Mouse (Mus musculus) skeletal muscle tissue, adult 2 months (tissue): ENCODE data around the gene Prss36.
"Not testable (repeated sequence)": the region's sequence is repeated elsewhere in the genome, so short reads cannot be mapped to it uniquely, and the experiment has no call there.

Experiments used
- DNase-seq: peaks from one replicate; pipeline ENCODE4 v3.0.0-alpha.2; 2012; ENCODE audit warnings: low read depth, low spot score

Gene Prss36

DNA sequence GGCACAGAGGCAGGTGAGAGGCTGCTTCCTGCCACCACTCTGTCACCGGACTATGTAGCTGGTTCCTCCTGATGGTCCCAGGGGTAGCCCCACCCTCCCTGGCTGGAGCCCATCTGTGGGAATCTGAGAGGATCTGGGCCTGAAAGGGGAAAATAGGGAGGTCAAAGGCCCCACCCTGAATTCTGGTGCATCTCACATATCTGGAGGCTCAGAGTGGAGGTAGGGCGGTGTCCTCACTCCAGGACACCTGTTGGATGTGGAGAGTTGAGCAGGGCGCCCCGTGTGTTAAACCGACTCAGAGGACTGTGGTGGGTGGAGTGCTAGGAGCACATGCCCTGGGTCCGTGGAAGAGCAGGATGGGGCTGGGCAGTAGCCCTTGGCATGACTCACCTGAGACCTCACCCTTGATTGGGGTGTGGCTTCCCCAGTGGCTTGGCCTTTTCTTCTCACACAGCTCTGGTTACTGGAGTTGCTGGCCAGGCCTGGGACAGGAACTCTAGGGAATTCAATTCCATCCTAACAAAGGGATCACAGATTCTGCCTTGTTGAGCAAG is at the start of gene Prss36:
Gene Prss36, minus strand, starts transcription at position 256 of the 554 bp plus-strand sequence.
- no peak for DNase-seq

DNA sequence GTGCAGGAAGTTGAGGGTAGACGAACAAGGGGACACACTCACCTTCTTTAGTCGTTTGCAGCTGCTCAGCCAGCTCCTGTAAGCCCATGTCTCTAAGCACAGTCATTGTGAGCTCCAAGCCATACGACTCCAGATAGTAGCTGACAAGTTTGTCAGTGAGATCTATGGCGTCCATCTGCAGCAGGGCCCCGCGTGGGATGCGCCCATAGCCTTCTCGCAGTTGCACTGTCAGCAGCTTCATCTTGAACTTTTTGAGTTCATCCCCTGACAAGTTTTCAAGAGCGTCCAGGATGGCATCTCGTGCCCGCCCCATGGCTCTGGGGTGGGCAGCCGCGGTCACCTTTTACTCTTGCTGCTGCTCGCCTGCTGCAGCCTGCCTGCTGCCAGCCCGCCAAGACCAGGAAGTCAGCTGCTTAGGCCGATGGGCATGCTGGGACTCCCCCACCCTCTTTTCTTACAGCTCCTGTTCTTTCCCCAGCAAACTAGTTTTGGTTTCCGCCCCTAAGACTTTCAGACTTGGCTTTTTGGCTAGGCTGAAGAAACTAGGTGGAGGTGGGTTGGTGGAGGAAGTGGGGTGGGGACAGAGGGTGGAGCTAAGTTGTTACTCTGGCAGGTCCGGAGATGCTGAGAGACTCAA is 46.9 kb upstream of the Prss36 start, which contains the start of gene Pycard:
Gene Pycard, minus strand, starts transcription at position 527 of the 637 bp plus-strand sequence.
- peak; percentile 21 for DNase-seq

DNA sequence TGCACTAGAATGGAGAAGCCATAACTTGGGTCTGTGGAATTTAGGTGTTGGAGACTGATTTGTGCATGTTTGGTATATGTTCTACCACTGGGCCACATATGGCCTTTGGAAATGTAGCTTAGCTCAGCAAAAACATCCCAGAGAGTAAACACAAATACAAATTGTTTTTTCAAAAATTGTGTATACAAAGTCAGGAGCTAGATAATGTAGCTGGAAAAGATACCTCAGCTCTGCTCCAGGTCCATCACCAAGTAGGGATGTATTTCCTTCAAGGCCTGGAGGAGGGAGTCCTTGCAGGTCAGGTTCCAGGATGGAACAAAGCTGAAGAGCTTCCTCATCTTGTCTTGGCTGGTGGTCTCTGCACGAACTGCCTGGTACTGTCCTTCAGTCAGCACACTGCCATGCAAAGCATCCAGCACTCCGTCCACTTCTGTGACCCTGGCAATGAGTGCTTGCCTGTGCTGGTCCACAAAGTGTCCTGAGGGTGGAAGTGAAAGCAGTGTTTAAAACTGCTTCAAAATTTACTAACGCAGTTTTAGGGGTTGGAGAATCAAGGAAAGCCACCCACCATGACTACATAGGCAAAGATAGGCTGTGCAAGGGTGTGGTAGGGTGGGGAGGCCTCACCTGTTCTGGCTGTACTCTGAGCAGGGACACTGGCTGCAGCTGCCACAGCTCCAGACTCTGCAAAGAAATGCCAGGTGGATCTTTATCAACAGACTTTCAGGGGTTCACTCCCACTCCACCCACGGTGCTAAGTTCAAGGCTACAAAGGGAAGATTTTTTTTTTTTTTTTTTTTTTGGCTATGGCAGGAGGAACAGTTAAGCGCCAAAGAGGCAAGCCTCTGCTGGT is 46.2 kb upstream of the Prss36 start:
- DNase-seq, result no peak

DNA sequence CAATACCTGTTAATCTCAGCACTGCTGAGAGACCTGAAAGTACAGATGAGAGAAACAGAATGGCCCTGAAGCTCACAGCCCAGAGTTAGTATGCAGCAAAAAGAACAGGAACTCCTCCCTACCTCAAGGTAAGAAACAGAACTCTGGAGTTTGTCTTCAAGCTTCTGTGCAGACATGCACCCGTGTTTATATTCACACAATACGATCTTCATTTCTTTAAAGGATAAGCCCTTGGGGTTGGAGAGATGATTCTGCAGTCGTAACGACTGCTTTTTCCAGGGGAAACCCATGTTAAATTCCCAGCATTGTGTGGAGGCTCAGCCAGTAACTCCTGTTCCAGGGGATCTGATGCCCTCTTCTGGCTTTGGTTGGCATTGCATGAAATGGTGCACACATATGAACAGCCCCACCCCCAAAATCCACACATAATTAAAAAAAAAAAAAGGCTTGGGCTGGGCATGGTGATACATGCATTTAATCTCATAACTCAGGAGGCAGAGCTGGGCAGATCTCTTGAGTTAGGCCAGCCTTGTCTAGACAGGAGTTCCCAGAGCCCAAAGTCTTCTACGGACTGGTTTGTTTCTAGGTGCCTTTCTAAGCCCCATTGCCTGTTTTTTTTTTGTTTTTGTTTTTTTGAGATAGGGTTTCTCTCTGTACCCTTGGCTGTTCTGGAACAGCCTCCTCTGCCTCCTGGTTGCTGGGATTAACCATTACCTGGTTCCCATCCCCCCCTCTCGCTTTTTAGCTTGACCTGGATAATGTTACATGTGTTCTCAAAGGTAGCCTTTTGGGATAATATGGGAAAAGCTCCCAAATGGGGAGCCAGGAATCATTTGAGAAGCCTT is 45.3 kb upstream of the Prss36 start:
- peak; percentile 24 for DNase-seq

DNA sequence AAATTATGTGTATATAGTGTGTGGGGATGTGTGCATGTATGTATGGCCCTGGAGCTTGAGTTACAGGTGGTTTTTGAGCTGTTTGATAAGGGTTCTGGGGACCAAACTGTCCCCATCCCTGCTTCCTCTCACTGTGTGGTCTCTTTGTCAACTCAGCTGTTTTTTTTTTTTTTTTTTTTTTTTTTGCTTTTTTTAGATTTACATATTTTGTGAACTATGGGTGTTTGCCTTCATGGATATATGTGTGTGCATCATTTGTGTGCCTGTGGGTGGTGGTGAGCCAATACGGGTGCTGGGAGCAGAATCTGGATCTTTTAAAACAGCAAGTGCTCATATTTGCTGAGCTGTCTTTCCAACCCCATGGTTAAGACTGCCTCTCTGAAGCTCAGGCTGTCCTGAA is 42.4 kb upstream of the Prss36 start:
- no peak for DNase-seq

DNA sequence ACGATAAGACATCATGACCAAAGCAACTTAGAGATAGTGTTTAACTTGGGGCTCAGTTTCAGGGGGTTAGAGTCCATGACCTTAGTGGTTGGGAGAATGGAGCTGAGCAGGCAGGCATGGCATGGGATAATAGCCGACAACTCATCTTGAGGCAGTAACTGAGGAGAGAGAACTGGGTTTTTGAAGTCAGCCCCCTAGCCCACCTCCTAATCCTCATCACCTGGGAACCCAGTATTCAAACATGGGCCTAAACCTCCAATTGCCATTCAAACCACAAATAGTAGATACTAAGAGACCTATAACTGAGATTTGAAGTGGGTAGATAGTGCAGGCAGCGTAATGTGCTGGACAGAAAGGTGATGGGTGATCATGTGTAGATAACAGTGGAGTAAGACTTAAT is 34.1 kb upstream of the Prss36 start:
- no peak for DNase-seq

DNA sequence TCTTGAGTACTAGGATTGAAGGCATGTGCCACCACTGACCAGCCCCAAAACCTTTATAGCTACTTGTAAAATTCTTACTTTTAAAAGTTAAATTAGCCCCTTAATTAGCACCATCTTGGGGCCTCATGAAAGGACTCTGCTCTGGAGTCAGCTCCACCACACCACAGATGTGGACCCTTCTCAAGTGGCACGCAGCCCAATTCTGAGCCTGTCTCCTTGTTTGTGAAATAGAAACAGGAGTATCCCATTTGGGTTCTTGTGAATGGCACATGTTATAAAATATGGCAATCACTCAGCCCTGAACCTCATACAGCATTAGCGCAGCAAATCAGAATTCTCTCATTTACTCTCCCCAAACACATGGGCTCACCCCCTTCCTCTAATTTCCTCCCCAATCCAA is 32.3 kb upstream of the Prss36 start:
- DNase-seq, result no peak

DNA sequence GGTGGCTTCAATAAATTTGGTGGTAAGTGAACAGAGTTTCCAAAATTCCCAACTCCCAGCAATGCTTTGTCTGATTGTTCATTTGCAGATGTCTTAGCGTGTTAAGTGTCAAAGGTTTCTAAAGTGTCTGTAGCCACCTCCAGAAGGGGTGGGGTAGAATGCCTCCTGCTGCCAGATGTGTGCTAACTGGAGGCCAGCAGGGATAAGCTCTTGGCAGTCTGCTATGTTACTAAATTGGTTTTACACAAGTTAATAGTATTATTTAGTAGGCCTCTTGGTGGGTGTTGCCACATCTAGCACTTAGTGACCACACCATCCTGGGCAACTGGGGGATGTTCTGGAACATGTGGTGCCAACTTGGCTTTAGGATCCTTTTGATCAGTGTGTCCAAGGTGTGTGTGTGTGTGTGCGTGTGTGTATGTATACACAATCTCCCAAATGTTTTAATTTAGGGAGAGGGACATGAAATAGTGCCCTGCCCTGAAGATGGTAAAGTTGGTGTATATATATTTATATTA is 27.9 kb upstream of the Prss36 start:
- DNase-seq, result peak; percentile 21

DNA sequence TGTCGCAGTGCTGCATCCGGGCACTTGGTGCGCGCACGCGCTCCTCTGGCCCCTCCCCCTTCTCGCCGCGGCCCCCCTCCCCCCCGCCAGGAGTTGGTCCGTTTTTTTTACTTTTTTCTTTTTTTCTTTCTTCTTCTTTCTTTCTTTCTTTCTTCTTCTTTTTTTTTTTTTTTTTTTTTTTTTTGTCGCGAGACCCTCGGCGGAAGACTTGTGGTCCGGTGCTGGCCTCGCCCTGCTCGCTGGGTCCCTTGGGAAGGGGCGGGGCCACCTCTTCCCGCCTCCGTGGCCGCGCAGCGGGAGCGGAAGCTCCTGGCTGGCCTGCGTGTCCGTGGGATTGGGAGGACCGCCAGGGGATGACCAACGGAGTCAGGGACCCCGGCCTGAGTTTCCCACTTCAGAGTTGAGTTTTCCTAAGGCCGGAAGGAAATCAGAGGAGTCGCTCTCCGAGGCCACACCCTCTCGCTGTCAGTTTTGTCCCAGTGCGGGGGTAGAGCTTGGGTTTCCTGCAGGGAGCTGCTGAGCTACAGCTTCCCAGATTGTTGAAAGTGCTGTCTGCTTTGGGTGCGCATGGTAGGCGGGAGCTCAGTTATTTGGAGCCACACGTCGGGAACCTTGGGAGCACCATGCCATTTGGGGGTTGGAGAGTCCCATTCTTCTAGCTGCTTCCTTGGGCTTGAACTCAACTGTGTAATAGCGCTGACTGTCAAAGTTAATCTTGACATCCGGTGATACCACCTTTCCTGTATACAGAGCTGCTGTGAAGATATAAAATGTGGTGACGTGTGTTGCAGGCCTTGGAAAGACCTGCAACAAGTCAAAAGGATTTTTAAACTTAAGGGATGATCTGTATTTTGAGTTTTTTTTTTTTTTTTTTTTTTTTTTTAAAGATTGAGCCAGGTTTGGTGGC is 21.6 kb upstream of the Prss36 start:
- peak; percentile 74 for DNase-seq

DNA sequence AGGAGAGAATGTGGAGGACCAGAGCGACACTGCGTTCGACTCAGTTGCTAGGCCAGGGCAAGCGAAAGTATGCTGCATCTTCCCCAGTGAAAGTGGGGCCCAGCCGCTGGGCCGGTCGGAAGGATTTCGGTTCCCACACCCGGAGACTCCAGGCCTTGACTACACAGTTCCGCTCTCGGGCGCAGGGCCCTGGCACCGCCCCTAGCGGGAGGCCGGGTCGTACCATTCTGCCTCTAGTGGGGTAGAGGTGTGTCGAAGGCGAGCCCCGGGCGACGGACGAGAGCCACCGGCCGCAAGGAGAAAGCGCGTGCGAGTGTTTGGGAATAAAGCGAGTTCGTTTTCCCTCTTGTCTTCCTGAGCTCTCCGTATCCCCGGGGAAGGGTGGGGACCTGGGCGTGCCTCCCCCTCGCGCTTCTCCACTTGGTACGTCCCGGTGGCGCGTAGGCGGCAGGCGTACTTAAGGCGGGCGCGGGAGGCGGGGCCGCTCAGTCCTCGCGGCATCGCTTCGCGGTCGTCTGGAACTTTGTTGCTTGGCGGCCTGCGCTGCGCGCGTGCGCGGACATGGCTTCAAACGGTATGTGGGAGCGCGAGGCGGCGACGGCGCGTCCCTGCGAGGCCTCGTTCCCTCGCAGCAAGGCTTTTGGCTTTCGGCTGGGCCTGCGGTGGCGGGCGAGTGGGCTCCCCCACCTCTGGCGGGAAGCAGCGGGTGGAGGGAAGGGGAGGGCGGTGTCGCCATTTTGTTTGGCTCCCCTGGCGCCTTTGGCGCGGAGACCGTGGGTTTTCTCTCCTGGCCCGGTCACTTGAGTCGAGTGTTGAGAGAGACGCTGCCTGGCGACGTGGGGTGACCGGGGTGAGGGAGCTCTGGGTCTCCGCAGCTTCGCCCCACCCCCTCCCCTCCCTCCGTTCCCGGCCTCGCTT is 20.7 kb upstream of the Prss36 start, which contains the start of gene Fus:
Gene Fus, plus strand, starts transcription at position 454 of the 918 bp plus-strand sequence.
- DNase-seq, result peak; percentile 94

DNA sequence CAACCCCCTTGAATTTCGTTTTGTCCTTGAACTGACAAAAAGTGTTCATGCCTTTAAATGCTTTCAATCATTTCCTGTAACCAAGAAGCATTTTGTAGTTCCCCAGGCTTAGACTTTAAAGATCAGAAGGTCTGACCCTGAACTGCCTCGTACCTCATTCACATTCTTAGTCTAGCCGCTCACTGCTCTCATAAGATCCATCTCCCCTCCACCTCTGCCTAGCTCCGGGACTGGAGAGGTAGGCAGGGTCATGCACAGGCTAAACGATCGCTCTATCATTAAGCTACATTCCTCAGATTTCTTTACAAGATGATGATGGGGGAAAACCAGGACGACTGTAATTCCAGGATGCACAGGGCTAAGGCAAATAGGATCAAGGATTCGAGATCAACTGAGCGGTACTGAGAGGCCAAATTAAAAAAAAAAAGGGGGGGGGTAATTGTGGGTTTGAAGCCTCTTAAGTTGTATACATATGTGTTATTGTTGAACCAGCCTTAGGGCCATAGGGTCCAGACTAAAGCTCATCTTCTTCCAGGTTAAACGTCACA is 19.9 kb upstream of the Prss36 start:
- DNase-seq, result peak; percentile 11

DNA sequence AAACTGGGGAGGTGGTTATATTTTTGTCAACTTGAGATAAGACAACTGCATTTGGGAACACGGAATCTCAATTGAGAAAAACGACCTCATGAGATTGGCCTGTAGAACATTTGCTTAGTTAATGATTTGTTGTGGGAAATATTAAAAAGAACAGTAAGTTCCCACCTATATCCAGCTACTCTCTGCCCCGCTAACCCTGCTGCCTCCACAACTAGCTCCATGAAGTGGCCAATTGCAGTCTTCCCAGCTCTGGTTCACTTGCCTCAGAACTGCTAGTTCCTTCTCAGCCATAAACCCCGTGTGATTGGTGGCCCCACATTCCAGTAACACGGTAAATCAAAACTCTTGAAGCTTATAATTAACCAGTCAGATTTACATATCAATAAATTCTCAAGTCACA is 12.8 kb upstream of the Prss36 start:
- no peak for DNase-seq

DNA sequence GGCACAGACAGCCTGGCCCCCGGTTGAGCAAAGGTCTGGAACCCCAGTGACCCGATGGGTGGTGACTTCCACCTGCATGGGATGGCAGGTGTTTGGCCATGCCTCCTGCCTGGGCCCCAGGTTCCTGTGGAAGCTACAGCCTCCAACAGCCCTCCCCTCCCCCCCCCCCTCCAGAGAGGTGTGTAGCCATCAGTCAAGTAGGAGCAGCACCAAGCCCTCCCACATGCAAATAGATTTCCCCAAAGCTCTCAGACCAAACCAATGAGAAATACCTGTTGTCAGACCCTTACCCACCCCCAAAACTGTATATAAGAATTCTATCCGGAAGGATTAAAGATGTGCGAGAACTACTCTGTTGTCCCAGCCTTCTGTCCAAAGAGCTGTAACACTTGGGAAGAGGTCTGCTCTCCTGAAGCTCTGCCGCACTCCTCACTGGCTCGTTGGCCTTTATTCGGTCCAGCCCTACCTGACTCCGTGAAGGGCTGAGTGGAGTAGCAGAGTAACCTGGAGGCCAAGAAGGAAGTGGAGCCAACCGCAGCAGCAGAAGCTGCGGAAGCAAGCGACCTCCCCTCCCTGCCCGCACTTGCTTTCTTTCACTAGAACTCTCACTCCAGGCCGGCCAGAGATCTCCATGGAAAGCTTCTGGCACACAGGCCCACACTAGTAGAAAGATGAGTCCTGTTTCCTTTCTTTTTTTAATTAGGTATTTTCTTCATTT is 6.5 kb upstream of the Prss36 start:
- DNase-seq, result no peak

DNA sequence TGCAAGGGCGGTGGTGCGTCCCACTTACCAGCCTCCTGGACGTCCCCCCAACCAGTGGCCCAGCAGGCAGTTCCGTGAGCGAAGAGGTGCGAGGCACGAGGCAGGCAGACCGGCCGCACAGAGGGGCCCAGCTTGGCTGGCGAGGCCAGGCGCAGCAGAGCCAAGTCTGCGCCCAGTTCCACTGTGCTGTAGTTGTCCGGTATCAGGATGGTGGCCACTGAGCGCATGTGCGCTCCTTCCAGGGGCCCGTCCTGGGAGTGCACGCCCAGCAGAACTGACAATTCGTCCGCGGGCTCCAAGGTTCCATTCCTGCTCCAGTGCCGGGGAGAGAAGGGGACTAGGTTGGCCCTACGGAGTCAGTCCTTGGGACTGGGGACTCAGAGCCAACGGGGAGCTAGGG is 1.9 kb downstream of the Prss36 start:
- no peak for DNase-seq

DNA sequence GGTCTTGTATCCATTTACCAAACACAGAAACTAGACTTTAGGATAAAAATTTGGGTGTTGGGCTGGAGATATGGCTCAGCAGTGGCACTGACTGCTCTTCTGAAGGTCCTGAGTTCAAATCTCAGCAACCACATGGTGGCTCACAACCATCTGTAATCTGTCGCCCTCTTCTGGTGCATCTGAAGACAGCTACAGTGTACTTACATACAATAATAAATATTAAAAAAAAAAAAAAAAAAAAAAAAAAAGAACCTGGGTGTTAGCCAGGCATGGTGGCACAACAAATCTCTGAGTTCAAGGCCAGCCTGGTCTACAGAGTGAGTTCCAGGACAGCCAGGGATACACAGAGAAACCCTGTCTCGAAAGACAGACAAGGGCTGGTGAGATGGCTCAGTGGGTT is 4.4 kb downstream of the Prss36 start:
- not testable (repeated sequence) for DNase-seq

DNA sequence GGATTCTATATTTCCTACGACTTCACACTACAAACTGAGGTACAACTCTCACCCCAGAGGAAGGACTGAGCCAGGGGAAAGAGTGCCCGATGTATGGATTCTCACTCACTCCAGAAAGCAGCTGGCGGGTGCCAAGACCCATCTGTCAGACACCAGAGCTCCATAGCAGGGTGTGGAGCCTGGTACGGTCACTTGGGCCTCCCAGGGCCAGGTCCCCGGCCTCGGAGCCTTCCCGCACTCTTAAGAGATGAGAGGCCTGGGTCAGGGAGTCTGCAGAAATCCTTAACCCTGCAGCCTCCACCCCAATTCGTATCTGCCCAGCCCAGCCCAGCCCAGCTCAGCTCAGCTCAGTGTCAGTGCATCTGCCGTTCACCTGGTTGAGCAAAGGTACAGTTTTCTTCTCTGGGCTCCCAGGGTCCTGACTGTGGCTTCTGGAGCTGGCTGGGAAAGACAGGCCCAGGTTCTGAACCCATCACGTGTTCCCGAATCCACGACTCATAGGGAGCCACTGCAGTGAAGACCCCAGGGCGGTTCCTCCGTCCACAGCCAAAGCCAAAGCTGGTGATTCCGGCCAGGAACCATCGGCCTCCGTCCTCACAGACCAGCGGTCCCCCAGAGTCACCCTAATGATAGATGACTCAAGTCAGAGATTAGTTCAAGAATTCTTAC is 10.2 kb downstream of the Prss36 start:
- no peak for DNase-seq

DNA sequence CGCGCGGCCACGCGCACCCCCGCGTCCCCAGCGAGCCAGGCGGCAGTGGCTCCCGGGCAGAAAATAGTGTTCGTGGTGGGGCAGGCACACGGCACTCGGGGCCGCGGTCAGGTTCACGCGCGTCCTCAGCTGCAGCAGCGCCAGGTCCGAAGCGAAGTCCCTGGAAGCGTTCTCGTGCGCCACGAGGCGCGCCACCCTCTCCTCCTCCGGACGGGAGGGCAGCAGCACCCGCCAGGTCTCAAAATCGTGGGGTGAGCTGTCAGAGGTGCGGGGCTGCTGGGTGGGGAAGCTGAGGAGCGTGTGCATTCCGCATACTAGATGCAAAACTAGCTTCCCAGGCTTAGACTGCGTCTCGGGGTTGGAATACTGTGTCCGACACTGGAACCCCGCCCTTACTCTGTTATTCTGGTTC is 10.8 kb downstream of the Prss36 start:
- peak; percentile 29 for DNase-seq
